Mouse (Mus musculus) heart, postnatal 25 days (tissue): Measurements from ENCODE around the gene Fxyd7. TPM values are rescaled to one million over a fixed set of nuclear protein-coding genes. Genes with fewer than 3 reads are reported as not detected.
A peak's percentile ranks its signal among the peaks of the same experiment; 100 is the strongest.

Experiments
- DNase-seq: peaks from one replicate; pipeline ENCODE4 v3.0.0; 2022; ENCODE audit warnings: low spot score
- intact Hi-C: fragments of 180-260 bp; cut with DNase I; formaldehyde crosslinking; loops from one replicate; pipeline ENCODE4 v1.15.1; 2025
- total RNA-seq, 2 experiments: library from RNA; stranded (reverse); gene quantifications; 2 replicates each; pipeline ENCODE4 v1.2.3; 2021

Fxyd7 gene
- total RNA-seq, result 1 to 10 TPM in 1 of 2 experiments, under 1 TPM in 1; 0.70 to 1.3 TPM

DNA sequence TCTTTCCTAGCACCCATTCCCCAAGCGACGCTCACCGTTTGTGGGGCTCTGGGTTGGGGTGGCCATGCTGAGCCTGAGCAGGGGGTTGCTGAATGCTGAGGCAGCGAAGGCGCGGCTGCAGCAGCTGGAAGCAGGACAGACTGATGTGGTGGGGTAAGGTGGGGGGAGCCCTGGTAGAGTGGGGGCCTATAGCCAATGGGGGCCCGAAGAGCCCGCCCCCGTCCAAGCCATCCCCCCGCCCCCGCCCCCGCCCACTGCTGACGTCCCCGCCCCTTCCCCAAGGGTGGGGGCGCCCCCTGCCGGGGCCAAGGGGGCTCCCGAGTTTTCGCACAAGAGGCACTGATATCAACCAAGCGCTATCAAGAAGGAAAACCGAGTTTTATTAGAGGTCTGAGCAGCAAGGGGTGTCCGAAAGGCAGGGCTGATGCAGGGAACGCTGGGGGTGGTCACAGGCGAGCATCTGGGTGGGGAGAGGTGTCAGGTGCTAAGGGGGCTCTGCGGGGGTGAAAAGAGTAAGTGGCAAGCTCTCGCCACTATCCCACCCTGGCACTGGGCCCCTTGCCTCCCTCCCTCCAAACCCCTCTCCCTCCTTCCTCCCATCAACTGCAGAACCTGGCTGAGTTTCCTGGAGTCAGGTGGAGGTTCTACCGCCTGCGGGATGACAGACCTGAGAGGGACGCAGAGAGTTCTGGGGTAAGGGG is at the start of gene Fxyd7:
Gene Fxyd7, minus strand, starts transcription at position 147 of the 701 bp plus-strand sequence.
- no peak for DNase-seq
- intact Hi-C loops, result loop anchor here (5.0 kb wide), 1 partner anchor 79 kb away; the partner anchor contains the start of genes Fam187b and Lsr

DNA sequence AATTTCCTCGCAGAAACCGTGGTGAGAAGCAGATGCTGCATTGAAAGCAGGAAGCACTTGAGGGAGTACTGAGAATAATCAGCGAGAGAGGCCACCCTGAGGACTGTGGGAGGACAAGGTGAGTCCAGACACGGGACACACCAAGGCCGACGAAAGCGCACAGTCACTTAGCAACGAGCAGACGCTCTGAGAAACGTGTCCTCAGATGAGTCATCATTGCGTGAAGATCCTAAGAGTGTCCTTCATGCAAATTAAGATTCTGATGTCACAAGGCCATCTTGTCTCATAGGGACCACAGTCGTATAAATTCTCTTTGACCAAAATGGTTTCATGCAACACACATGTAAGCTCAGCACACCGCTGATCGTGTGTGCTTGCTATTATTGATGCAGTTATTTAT is 49.5 kb upstream of the Fxyd7 start:
- intact Hi-C loops, result no loop called here
- no peak for DNase-seq

DNA sequence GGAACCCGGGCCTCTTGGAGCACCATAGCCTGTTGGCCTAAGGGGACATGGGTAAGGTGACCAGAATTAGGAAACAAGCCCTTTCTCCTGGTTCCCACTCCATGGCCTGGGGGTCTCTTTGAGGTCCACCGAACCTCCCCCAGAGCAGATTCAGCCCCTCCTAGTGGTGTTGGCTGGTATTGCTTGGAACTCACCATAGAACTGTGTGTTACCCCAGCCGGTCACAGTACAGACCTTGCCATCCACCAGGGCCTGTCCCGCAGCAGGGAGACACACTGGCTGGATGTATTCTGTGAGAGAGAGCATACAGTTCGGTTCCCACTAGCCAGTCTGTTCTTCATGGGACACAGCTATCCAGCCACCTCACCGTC is 48.3 kb upstream of the Fxyd7 start:
- intact Hi-C loops, result no loop called here
- DNase-seq, result no peak

DNA sequence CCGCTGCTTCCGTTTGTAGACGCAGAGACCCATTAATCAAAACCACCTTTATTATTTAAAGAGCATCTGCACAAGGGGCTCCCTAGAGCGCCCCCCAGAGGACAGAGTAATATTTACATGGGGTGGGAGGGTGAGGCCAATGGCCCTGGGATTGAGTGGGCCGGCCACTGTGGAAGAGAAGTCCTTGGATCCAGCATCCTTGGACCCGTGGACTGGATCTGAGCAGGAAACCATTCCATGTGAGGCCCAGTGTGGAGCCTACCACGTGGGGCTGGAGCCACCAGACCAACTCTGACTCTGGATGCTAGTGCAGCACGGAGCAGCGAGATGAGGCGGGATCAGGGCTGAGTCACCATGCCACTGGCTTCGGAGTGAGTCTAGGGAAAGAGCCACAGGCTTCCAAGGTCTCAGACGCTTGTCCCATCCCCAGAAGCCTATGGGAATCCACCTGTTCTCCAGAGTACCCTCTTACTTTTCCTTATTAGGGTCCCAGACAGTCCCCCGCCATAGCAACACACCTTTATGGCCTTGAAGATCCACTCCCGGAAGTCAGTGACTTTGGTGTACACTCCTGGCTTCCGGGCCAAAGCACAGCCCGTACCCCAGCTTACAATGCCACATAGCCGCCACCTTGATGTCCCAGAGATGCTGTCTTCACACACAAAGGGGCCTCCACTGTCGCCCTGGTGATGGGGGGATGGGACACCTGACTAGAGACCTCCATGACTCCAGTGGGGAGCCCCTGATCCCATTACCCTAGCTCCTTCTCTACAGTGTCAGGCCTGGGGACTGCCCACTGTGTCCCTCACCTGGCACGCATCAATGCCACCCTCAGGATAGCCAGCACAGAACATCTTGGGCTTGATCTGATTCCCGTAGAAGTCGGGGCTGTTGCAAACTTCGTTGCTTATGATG is 47.7 kb upstream of the Fxyd7 start:
- no peak for DNase-seq
- intact Hi-C loops, result no loop called here

DNA sequence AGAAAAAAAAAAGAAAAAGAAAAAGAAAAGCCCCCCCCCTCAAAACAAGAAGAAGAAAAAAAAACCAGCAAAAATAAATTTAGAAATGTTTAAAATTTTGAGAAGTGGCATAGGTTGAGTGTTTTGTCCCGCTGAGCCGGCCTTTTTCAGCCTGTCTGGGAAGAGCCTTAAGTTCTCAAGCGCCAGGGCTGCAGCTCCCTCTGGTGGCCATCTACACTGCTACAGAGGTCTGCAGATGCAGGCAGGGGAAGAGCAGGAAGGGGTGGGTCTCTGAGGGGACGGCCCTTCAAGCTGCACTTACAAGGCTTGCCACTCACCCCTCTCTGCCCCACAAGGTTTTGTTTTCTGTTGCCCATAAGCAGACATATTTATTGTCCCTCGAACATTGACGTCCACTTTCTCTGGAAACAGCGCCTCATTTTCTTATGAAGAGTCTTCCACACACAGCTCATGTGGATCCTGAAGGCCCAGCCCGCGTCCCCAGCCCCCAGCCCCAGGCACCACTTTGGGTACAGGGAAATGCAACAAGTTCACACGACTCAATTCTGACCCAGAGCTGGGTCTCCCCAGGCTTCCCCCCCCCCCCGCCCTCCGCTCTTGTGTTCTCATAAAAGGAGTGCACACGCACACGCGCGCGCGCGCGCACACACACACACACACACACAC is 46.4 kb upstream of the Fxyd7 start:
- DNase-seq, result peak; percentile 82
- intact Hi-C loops, result loop anchor here (1.0 to 2.0 kb wide), 2 partner anchors 19 to 38 kb away; partner anchors contain the start of gene Lgi4

DNA sequence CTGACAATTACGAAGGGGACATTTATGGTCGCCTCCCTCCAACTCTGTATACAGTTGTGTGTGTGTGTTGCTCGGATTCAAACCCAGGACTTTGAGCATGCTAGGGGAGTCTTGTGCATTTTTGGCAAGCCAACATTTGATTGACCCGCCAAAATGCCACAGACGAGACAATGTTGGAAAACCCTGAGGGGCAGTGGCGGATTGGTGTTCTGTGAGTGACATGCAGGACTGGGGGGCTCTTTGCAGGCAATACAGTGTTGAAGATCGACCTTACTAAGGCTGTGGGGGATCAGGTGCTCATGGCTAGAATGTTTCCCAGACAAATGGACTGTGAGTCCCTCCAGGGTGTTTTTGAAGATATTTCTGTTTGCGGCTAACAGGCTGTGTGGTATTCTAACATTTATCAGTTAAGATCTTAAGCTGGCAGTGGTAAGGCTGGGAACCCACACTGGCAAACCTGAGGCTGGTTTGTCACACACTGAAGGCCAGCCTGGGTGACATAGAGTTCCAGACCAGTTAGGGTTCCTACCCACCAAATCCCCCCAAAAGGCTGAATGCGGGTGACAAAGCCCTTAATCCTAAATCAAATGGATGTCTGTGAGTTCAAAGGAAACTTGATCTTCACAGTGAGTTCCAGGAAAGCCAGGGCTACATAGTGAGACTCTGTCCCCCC is 45.8 kb upstream of the Fxyd7 start:
- intact Hi-C loops, result loop anchor here (1.0 to 2.0 kb wide), 2 partner anchors 18 to 38 kb away; partner anchors contain the start of gene Lgi4
- DNase-seq, result no peak

DNA sequence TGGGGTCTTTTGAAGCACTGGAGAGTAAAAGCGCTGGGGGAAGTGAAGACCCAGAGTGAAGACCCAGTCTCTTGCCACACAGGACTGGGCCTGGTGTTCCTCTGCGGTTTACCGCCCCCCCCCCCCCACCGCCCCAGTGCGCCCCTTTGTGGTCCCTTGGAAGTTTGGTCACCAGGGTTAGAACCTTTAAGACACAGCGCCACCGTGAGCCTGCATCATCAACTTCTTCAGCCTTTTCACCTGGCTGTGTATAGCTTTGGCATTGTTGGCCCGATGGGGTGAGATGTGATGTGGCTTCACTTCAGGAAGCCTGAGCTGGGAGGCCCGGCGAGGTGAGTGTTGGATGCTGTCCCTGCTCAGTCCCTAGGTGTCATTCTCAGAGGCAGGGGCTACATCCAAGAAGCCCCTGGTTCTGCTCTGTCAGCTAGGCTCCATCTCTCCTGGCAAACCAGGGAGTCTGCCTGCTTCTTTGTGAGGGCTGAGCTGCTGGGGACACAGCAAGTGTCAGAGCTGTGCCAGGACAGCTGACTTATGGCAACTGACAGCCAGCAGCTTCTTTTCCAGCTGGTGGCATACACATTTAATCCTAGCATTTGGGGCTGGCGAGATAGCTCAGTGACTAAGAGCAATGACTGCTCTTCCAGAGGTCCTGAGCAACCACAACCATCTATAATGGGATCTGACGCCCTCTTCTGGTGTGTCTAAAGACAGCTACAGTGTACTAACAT is 43.7 kb upstream of the Fxyd7 start:
- intact Hi-C loops, result no loop called here

DNA sequence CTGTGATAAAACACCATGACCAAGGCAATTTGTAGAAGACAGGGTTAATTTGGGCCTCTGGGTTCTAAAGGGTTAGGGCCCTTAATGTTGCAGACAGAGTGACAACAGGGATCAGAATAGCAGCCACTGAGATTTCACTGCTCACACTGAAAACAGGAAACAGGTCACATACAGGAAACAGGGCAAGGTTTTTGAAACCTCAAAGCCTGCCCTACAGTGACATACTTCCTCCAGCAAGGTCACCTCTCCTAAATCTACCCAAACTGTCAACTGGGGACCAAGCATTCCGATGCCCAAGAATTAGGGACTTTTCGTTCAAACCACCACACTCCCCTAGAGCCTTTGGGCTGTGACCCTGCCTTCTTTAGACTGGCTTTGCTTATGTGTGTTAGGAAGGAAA is 38.5 kb upstream of the Fxyd7 start:
- no peak for DNase-seq
- intact Hi-C loops, result no loop called here

More for the DNA sequence above, 43.7 kb upstream of the Fxyd7 start:
- no peak for DNase-seq

DNA sequence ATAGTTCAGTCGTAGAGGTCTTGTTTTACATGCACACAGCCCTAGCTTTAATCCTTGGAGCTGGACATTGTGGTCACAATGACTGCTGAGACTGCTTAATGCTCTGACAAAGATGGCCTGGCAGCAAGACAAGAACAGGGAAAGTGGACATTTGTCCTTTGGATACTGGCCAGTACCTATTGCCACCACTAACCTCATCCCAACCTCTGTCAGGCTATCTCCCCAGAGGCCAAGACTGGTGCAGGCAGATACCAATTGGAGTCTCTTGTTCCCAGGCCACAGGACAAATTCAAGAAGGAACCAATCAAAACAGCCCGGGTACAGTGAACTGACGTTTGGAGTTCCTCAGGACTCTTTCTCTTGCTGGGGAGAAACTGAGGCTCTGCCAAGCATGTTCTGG is 36.9 kb upstream of the Fxyd7 start:
- no peak for DNase-seq
- intact Hi-C loops, result no loop called here

DNA sequence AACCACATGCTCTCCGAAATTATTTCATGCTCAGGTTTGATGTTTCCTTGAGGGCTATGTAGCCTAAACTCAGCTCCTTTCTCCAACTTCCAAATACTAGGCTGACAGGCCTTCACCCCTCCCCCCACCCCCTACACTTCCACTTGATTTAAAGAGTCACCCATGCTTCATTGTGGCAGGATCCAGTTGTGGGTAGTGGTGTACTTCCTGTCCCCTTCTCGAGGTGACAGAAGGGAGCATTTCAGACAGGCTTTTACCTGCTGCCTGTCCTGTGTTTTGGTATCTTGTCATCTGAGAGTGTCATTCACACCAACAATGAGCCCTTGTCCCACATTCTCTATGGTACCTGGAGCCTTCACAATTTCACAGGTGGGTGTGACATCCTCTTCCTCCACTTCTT is 36.0 kb upstream of the Fxyd7 start:
- no peak for DNase-seq
- intact Hi-C loops, result no loop called here

DNA sequence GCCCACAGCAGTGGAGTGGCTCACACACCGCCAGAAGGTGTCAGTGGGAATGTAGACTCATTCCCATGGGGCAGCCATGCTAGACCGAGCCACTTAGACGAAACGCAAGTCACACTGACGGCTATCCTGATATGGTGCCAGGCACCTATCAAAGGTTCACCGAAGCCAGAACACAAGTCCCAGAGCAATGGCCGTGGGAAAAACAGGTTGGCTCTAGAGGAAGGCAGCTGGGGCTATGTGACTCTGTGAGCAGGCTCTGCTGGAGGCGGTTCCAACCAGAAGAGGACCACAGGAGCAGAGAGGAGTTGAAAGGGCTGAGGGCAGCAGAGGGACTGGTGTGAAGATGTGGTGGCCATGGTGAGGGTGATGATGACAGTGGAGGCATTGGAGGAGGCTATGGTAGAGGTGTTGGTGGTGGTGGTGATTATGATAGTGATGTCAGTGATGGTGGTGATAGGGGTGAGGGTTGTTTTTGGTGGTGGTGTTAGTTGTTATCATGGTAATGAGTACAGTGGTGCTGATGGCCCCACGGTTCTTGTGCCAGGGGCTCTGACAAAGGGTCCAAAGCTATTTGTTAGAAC is 35.0 kb upstream of the Fxyd7 start:
- DNase-seq, result no peak
- intact Hi-C loops, result no loop called here

DNA sequence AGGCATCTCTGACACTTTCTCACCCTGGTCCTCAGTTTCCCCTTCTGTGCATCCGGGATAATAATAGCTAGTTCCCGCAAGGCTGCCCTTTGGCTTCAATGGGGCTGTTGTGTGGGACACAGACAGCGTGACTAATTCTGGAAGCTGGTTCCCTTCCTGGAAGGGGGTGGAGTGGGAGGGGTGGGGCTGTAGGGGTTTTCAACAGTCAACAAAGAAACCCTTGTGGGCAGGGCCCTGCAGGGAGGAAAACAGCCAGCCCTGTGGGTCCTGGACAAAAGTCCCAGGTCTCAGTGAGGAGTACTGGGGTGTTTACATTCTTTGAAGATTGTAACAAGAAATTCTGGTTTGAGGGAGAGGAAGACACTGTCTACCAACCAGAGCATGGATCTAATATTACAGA is 33.9 kb upstream of the Fxyd7 start:
- peak; percentile 55 for DNase-seq
- intact Hi-C loops, result no loop called here

DNA sequence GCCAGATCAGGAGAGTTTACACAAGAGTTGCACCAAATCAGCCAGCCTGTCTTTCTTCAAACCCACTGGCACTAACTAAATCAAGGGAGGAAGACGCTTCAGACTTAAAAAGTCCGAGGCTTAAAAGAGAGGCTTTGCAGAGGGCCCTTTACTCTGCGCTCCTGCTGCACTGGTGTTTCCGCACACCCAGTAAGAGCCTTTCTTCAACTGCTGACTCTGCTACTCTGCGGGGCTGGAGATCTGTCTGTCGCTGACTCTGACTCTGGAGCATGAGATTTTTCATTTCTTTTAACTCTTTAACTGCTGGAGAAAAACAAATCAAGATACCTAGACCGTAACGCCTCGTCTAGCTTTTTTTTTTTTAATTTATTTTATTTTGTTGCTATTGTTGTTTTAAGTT is 32.9 kb upstream of the Fxyd7 start:
- DNase-seq, result no peak
- intact Hi-C loops, result no loop called here

DNA sequence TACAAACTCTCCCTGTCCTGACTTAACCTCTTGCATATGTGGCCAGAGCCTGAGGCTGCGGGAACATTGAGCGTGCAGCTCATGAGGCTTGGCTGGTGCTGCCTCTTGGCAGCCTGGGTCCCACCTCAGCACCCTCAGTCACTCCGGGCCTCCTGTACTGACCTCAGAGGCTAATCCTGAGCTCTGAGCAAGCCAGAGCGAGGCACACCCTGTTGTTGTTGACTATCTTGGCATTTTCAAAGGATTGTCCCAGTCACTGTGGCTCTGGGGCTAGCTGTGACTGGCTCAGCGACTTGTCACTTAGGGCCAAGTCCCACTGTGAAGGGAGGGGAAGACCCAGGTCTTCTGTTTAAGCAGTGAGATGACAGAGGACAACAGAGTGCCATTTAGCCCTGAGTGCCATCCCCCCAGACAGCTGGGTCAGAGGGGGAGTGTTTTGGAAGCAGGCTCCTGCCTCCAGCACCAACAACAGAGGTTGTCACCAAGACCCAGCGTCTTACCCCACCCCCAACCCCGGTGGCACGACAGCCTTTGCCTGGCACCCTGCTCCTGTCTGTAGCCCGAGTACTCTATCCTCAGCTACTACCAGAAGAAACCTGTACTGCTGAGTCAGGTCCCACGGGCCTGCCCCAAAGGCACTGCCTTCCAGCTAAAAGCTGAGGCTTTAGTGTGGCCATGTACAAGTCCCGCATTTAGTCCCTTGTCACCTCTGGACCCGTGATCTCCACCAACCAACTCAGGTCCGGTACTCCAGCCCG is 31.7 kb upstream of the Fxyd7 start:
- intact Hi-C loops, result no loop called here
- peak; percentile 79 for DNase-seq

DNA sequence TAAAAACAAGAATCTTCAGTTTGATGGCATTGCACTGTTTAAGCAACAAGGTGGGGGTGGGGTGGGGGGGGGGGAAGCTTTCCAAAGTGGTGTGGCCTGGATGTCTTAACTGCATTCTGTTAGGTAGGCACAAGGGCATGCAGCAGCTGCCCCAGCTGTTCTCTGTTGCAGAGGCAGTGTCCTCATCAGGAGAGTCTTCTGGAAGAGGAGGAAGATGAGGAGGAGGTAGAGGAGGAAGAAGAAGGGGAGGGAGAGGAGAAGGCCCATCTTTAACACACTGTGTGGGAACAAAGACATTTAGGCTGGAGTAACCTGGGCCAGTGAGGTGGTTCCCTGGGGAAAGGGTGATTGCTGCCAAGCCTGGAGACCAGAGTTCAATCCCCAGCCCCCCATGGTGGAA is 30.8 kb upstream of the Fxyd7 start:
- intact Hi-C loops, result no loop called here
- no peak for DNase-seq

DNA sequence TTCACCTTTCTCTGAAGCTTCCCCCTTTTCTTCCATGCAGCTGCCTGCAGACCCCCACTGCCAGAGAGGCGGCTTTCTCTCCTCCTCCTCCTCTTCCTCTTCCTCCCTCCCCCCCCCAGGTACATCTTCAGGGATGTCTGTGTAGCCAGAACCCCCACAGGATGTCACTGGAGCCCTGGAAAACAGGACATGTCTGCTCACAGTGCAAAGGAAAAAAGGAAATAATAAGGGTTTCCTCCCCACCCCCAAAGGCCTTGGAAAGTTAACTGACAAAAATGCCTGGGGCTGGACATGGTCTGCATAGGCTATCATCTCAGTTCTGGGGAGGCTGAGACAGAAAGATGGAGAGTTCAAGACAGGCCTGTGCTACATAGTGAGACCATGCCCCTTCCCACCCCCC is 29.8 kb upstream of the Fxyd7 start:
- intact Hi-C loops, result no loop called here
- DNase-seq, result no peak

DNA sequence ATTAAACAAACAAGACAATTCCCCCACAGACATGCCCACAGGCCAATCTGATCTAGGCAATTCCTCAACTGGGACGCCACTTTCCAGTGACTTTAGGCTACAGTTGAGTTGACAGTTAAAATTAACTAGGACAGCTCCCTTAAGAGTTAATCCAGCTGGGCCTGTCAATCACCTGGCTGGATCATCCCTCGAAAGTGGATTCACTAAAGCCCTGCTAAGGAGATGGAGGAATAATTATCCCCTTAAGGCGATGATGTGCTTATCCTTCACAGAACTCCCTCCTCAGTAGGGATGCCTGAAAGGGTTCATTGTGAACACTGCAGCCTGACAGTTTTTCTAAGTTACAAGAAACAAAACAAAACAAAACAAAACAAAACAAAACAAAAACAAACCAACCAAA is 29.3 kb upstream of the Fxyd7 start:
- intact Hi-C loops, result no loop called here
- DNase-seq, result no peak

DNA sequence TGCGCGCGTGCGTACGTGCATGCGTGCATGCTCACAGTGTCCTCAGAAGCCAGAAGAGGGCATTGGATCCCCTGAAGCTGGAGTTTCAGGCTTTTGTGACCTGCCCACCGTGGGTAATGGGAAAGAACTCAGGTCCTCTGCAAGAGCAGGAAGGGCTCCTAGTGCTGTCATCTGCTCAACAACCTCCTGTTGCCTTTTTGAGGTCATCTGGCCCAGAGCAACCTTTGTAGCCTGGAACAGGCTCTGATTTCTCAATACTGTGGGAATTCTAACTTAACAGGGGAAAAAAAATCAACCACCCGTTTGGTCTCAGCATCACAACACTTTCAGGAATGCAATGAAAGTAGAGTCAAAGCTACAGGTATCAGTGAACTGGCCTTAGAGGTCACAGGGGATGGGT is 28.4 kb upstream of the Fxyd7 start:
- intact Hi-C loops, result loop anchor here (2.0 kb wide), 2 partner anchors 17 to 21 kb away; partner anchors contain the start of gene Lgi4
- DNase-seq, result no peak
